Mouse (Mus musculus): Measurements from ENCODE around the gene Hoxc12. TPM values are rescaled to one million over a fixed set of nuclear protein-coding genes. Genes with fewer than 3 reads are reported as not detected.

Hoxc12 gene
- polyA plus RNA-seq, 1 experiment from 2014 or later = not detected

DNA sequence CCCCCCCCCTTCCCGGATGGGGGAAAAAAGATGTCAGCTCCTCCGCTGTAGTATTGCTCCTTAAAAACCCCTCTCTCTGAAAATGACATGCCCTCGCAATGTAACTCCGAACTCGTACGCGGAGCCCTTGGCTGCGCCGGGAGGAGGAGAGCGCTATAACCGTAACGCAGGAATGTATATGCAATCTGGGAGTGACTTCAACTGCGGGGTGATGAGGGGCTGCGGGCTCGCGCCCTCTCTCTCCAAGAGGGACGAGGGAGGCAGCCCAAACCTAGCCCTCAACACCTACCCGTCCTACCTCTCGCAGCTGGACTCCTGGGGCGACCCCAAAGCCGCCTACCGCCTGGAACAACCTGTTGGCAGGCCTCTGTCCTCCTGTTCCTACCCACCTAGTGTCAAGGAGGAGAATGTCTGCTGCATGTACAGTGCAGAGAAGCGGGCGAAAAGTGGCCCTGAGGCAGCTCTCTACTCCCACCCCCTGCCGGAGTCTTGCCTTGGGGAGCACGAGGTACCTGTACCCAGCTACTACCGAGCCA is 30.3 kb downstream of the Hoxc12 start, which contains the start of gene Hoxc10:
Gene Hoxc10 (plus strand): TSS at position 21 of the 536 bp plus-strand sequence.
- Histone ChIP-seq H3K4me2 (ENCODE audit: low read length) (peak within 1 kb of the TSS; percentile 44), H3K9me3 (ENCODE audit: control insufficient read depth, low read length) (no peaks in the 10 kb centered on the region), H3K4me1 (ENCODE audit: control insufficient read depth in 2 of 2, insufficient read depth in 2 of 2, low read length in 2 of 2) (no peaks in the 10 kb centered on the region; a peak in 1 of 4 replicates), H3K27me3 (ENCODE audit: control insufficient read depth, insufficient read depth, low read length) (peaks cover 99% of the 10 kb centered on the region), H3K27ac (replicated peaks in 1 of 2; ENCODE audit: control insufficient read depth in 1 of 2, insufficient read depth in 1 of 2, low read depth in 2 of 2, low read length in 2 of 2) (no peak within 1 kb of the TSS), H3K4me3 (ENCODE audit: control insufficient read depth in 1 of 2, insufficient read depth in 1 of 2, low read depth in 1 of 2, low read length in 2 of 2) (peak within 1 kb of the TSS in 1 of 2 experiments; percentile 16; a peak in 1 of 4 replicates), H3K36me3 (ENCODE audit: control insufficient read depth, insufficient read depth, low read length) (no peaks in the 10 kb centered on the region), H3K9ac (ENCODE audit: low read length) (no peak within 1 kb of the TSS)
- WGBS = 3% methylated on average over 27 of the region's 27 CpGs
- no peak for ATAC-seq (ENCODE audit: insufficient number of reproducible peaks, insufficient read depth, low FRiP score, low read depth)

DNA sequence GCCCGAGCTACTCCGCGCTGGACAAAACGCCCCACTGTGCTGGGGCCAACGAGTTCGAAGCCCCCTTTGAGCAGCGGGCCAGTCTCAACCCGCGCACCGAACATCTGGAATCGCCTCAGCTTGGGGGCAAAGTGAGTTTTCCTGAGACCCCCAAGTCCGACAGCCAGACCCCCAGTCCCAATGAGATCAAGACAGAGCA is 30.7 kb downstream of the Hoxc12 start, which contains the start of gene Hoxc5:
Gene Hoxc5 (plus strand): TSS at position 132 of the 199 bp plus-strand sequence.
- Histone ChIP-seq H3K9ac (ENCODE audit: low read length) (no peak within 1 kb of the TSS), H3K9me3 (ENCODE audit: control insufficient read depth, low read length) (no peaks in the 10 kb centered on the region), H3K36me3 (ENCODE audit: control insufficient read depth, insufficient read depth, low read length) (no peaks in the 10 kb centered on the region), H3K27me3 (ENCODE audit: control insufficient read depth, insufficient read depth, low read length) (peaks cover 99% of the 10 kb centered on the region), H3K27ac (replicated peaks in 1 of 2; ENCODE audit: control insufficient read depth in 1 of 2, insufficient read depth in 1 of 2, low read depth in 2 of 2, low read length in 2 of 2) (no peak within 1 kb of the TSS), H3K4me3 (ENCODE audit: control insufficient read depth in 1 of 2, insufficient read depth in 1 of 2, low read depth in 1 of 2, low read length in 2 of 2) (peak within 1 kb of the TSS in 1 of 2 experiments; percentile 16; a peak in 1 of 4 replicates), H3K4me1 (ENCODE audit: control insufficient read depth in 2 of 2, insufficient read depth in 2 of 2, low read length in 2 of 2) (no peaks in the 10 kb centered on the region; a peak in 1 of 4 replicates), H3K4me2 (ENCODE audit: low read length) (peak within 1 kb of the TSS; percentile 44)
- ATAC-seq (ENCODE audit: insufficient number of reproducible peaks, insufficient read depth, low FRiP score, low read depth) = no peak
- WGBS = 5% methylated on average over 12 of the region's 12 CpGs

DNA sequence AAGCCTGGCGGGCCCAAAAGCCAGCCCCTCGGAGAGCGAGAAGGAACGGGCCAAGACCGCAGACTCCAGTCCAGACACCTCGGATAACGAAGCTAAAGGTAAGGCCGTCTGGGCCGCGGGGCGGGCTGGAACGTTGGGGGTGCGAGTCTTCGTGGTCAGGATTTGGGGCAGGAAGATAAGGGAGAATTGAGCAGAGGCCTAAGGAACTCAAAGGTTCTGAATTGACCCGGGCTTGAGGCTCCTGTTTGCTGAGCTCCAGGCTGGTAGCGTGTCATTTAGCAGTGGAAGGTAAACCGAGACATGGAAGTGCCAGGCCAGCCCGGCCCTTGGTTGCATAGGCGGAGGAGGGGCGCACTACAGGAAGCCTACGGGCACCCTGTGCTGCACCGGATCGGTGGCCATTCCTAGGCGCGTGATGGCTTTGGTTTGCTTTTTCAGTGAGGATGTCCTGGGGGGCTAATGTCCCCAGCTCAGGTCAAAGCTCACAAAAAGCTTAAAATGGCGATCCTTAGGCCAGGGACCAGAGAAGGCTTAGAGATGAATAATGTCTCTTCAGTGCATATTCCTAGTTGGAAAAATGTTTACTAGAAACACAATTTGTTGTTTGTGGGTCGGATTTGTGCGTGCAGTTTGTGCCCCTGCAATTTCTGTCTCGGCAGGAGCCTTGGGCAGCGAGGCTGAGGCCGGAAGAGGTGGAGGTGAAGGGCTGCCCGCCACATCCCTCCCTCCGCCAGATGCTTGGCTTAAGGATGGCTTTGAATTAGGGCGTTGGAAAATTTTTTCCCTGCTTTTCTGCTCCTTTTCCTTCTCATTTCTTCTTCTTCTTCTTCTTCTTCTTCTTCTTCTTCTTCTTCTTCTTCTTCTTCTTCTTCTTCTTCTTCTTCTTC is 31.2 kb downstream of the Hoxc12 start:
- Histone ChIP-seq H3K27ac (replicated peaks in 1 of 2; ENCODE audit: control insufficient read depth in 1 of 2, insufficient read depth in 1 of 2, low read depth in 2 of 2, low read length in 2 of 2) (no peak overlapping the region), H3K36me3 (ENCODE audit: control insufficient read depth, insufficient read depth, low read length) (no peaks in the 10 kb centered on the region), H3K4me1 (ENCODE audit: control insufficient read depth in 2 of 2, insufficient read depth in 2 of 2, low read length in 2 of 2) (no peaks in the 10 kb centered on the region; a peak in 1 of 4 replicates), H3K9me3 (ENCODE audit: control insufficient read depth, low read length) (no peaks in the 10 kb centered on the region), H3K4me3 (ENCODE audit: control insufficient read depth in 1 of 2, insufficient read depth in 1 of 2, low read depth in 1 of 2, low read length in 2 of 2) (no peak overlapping the region), H3K9ac (ENCODE audit: low read length) (no peak overlapping the region), H3K27me3 (ENCODE audit: control insufficient read depth, insufficient read depth, low read length) (peaks cover 99% of the 10 kb centered on the region), H3K4me2 (ENCODE audit: low read length) (no peak overlapping the region)
- no peak for ATAC-seq (ENCODE audit: insufficient number of reproducible peaks, insufficient read depth, low FRiP score, low read depth)
- 4% methylated on average over 34 of the region's 34 CpGs for WGBS

GRCm38 (mm10) chr15:102969296-102969695 is 32.7 kb downstream of the Hoxc12 start:
- H3K9me3 ChIP-seq (ENCODE audit: control insufficient read depth, low read length) = no peaks in the 10 kb centered on the region
- no peak overlapping the region for H3K4me2 ChIP-seq (ENCODE audit: low read length)
- no peaks in the 10 kb centered on the region; a peak in 1 of 4 replicates for H3K4me1 ChIP-seq (ENCODE audit: control insufficient read depth in 2 of 2, insufficient read depth in 2 of 2, low read length in 2 of 2)
- ATAC-seq (ENCODE audit: insufficient number of reproducible peaks, insufficient read depth, low FRiP score, low read depth) = no peak
- no peaks in the 10 kb centered on the region for H3K36me3 ChIP-seq (ENCODE audit: control insufficient read depth, insufficient read depth, low read length)
- WGBS = 26% methylated on average over 1 of the region's 1 CpGs
- no peak overlapping the region for H3K4me3 ChIP-seq (ENCODE audit: control insufficient read depth in 1 of 2, insufficient read depth in 1 of 2, low read depth in 1 of 2, low read length in 2 of 2)
- no peak overlapping the region for H3K27ac ChIP-seq (replicated peaks in 1 of 2; ENCODE audit: control insufficient read depth in 1 of 2, insufficient read depth in 1 of 2, low read depth in 2 of 2, low read length in 2 of 2)
- H3K9ac ChIP-seq (ENCODE audit: low read length) = no peak overlapping the region
- H3K27me3 ChIP-seq (ENCODE audit: control insufficient read depth, insufficient read depth, low read length) = peaks cover 99% of the 10 kb centered on the region

GRCm38 (mm10) chr15:102970740-102971139 is 34.2 kb downstream of the Hoxc12 start:
- H3K4me3 ChIP-seq (ENCODE audit: control insufficient read depth in 1 of 2, insufficient read depth in 1 of 2, low read depth in 1 of 2, low read length in 2 of 2) = no peak overlapping the region
- H3K4me2 ChIP-seq (ENCODE audit: low read length) = no peak overlapping the region
- no peaks in the 10 kb centered on the region for H3K9me3 ChIP-seq (ENCODE audit: control insufficient read depth, low read length)
- H3K27ac ChIP-seq (replicated peaks in 1 of 2; ENCODE audit: control insufficient read depth in 1 of 2, insufficient read depth in 1 of 2, low read depth in 2 of 2, low read length in 2 of 2) = no peak overlapping the region
- H3K4me1 ChIP-seq (ENCODE audit: control insufficient read depth in 2 of 2, insufficient read depth in 2 of 2, low read length in 2 of 2) = no peaks in the 10 kb centered on the region; a peak in 1 of 4 replicates
- H3K27me3 ChIP-seq (ENCODE audit: control insufficient read depth, insufficient read depth, low read length) = peaks cover 99% of the 10 kb centered on the region
- H3K9ac ChIP-seq (ENCODE audit: low read length) = no peak overlapping the region
- 1% methylated on average over 12 of the region's 12 CpGs for WGBS
- ATAC-seq (ENCODE audit: insufficient number of reproducible peaks, insufficient read depth, low FRiP score, low read depth) = no peak
- no peaks in the 10 kb centered on the region for H3K36me3 ChIP-seq (ENCODE audit: control insufficient read depth, insufficient read depth, low read length)

DNA sequence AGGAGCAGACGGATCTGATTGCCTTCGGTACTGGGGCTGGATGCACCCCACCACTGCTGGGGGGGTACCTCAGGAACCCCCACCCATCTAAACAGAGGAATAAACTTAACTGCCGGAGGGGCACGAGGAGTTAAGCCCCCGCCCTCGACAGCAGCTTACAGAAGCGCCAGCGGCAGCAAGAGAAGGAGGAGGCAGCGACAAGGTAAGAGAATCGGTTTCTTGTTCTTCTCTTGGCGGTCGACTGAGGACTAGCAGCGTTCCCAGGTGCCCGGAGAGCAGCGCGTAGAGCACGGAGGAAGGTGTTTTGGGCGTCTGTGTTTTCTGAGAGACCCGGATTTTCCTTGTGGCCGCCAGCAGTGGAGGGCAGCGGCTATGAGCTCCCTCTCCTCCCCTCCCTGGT is 35.7 kb downstream of the Hoxc12 start:
- Histone ChIP-seq H3K9ac (ENCODE audit: low read length) (no peak overlapping the region), H3K36me3 (ENCODE audit: control insufficient read depth, insufficient read depth, low read length) (no peaks in the 10 kb centered on the region), H3K4me3 (ENCODE audit: control insufficient read depth in 1 of 2, insufficient read depth in 1 of 2, low read depth in 1 of 2, low read length in 2 of 2) (no peak overlapping the region), H3K9me3 (ENCODE audit: control insufficient read depth, low read length) (no peaks in the 10 kb centered on the region), H3K4me1 (ENCODE audit: control insufficient read depth in 2 of 2, insufficient read depth in 2 of 2, low read length in 2 of 2) (no peaks in the 10 kb centered on the region; a peak in 1 of 4 replicates), H3K4me2 (ENCODE audit: low read length) (no peak overlapping the region), H3K27ac (replicated peaks in 1 of 2; ENCODE audit: control insufficient read depth in 1 of 2, insufficient read depth in 1 of 2, low read depth in 2 of 2, low read length in 2 of 2) (no peak overlapping the region), H3K27me3 (ENCODE audit: control insufficient read depth, insufficient read depth, low read length) (peaks cover 99% of the 10 kb centered on the region)
- under 1% methylated on average over 21 of the region's 21 CpGs for WGBS
- no peak for ATAC-seq (ENCODE audit: insufficient number of reproducible peaks, insufficient read depth, low FRiP score, low read depth)

DNA sequence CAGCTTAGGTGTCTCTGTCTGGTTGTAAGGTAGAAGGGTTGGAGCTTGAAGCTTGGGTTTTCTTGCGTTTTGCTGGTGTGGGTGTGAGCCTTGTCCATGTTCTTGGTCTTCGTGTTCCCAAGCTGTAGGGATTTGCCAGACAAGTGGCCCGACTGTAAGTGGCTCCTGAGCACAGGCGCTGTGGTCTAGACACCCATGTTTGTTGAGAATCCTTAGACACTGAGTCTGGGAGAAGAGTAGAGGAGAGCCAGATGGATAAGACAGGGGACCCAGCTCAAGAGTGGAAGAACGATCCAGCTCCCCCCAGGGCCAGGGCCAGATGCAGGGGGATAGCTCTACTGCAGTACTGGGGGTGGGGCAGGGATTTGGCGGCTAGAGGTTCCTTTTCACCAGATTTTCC is 36.2 kb downstream of the Hoxc12 start:
- Histone ChIP-seq H3K27ac (replicated peaks in 1 of 2; ENCODE audit: control insufficient read depth in 1 of 2, insufficient read depth in 1 of 2, low read depth in 2 of 2, low read length in 2 of 2) (no peak overlapping the region), H3K4me1 (ENCODE audit: control insufficient read depth in 2 of 2, insufficient read depth in 2 of 2, low read length in 2 of 2) (no peaks in the 10 kb centered on the region; a peak in 1 of 4 replicates), H3K36me3 (ENCODE audit: control insufficient read depth, insufficient read depth, low read length) (no peaks in the 10 kb centered on the region), H3K4me2 (ENCODE audit: low read length) (no peak overlapping the region), H3K4me3 (ENCODE audit: control insufficient read depth in 1 of 2, insufficient read depth in 1 of 2, low read depth in 1 of 2, low read length in 2 of 2) (no peak overlapping the region), H3K9me3 (ENCODE audit: control insufficient read depth, low read length) (no peaks in the 10 kb centered on the region), H3K9ac (ENCODE audit: low read length) (no peak overlapping the region), H3K27me3 (ENCODE audit: control insufficient read depth, insufficient read depth, low read length) (peaks cover 99% of the 10 kb centered on the region)
- whole genome bisulfite sequencing = 2% methylated on average over 6 of the region's 6 CpGs
- no peak for ATAC-seq (ENCODE audit: insufficient number of reproducible peaks, insufficient read depth, low FRiP score, low read depth)

All from heart, embryonic 14.5 days (tissue).